Mouse (Mus musculus) gastrocnemius, postnatal 36 days (tissue): ENCODE data around the gene Shisa4. TPM values are rescaled to one million over a fixed set of nuclear protein-coding genes. Genes with fewer than 3 reads are reported as not detected.
A peak's percentile ranks its signal among the peaks of the same experiment; 100 is the strongest.

Source experiments
- DNase-seq, 2 experiments: peaks; one replicate each; pipeline ENCODE4 v3.0.0; 2022
- intact Hi-C: fragments of 180-260 bp; cut with DNase I; formaldehyde crosslinking; loops from one replicate; pipeline ENCODE4 v1.15.1; 2025
- total RNA-seq, 2 experiments: library from RNA; stranded (reverse); gene quantifications; 2 replicates each; pipeline ENCODE4 v1.2.3; 2021

The Shisa4 gene
- total RNA-seq, 2 experiments from 2014 or later, result 198 to 200 TPM

DNA sequence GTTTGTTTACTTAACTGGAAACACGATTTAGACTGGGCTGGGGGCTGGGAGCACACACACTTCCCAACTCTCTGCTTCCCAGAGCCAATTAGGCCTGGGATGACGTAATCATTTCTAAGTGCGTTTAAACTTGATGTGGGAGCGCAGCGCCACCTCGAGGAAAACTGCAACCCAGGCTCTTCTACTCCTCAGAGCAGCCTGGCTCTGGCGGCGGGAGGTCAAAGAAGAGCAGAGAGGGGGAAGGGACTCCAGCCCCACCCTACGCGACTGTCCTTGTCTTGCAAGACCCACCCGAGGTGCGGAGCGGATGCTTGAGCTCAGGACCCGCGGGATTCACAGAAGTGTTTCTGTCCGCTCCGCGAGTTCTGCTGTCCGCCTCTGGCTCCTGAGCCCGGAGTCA is 6.8 kb downstream of the Shisa4 start:
- peak; percentile 77 to 81 for DNase-seq
- intact Hi-C loops, result loop anchor here (2.0 to 5.0 kb wide), 2 partner anchors 46 to 109 kb away; partner anchors contain the start of genes Elf3 and Lmod1

GRCm38 (mm10) chr1:135367595-135367994 is 7.4 kb downstream of the Shisa4 start:
- intact Hi-C loops, result loop anchor here (5.0 kb wide), 1 partner anchor 45 kb away; the partner anchor contains the start of gene Lmod1
- no peak for DNase-seq

DNA sequence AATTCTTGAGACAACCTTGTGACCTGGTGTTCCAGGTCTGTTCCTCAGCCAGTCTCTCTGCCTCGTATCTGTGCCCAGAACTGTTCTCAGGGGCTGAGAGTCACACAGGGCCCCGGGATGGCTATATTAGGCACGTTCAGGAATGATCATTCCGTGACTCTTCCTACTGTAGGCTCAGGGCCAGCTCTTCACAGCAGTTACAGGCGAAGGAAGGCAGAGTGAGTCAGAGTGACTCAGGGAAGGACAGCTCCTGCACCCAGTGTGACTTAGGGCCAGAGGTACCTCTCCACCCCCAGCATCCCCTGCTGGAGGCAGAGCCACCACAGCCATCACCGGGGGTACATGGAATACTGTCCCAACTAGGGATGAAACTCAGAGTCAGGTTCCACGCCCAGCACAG is 8.0 kb downstream of the Shisa4 start:
- intact Hi-C loops, result loop anchor here (5.0 kb wide), 1 partner anchor 45 kb away; the partner anchor contains the start of gene Lmod1
- no peak for DNase-seq

GRCm38 (mm10) chr1:135366380-135366779 is 8.7 kb downstream of the Shisa4 start:
- intact Hi-C loops, result loop anchor here (1.0 to 5.0 kb wide), 2 partner anchors 44 to 194 kb away; partner anchors contain the start of gene Lmod1

DNA sequence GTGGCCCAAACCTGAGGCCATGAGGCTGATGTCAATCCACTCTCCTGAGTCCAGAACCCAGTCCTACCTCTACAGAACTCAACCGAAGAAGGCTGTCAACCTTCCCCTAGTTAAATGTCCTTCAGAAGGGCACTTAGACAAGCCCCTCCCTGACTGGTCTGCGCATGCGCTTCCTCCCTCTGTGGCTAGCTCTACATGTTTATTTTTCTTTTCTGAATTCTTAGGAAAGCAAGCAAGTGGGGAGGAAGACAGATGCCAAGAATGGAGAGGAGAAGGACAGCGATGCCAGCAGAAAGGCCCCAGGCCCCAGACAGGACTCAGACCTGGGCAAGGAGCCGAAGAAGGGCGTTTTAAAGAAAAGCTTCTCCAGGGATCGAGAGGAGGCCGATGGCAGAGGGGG is 11.6 kb downstream of the Shisa4 start:
- intact Hi-C loops, result no loop called here

More at GRCm38 (mm10) chr1:135366380-135366779, 8.7 kb downstream of the Shisa4 start:
- no peak for DNase-seq

GRCm38 (mm10) chr1:135362115-135362514 is 12.9 kb downstream of the Shisa4 start:
- DNase-seq, result no peak
- intact Hi-C loops, result no loop called here

More for the DNA sequence above, 11.6 kb downstream of the Shisa4 start:
- DNase-seq, result no peak

DNA sequence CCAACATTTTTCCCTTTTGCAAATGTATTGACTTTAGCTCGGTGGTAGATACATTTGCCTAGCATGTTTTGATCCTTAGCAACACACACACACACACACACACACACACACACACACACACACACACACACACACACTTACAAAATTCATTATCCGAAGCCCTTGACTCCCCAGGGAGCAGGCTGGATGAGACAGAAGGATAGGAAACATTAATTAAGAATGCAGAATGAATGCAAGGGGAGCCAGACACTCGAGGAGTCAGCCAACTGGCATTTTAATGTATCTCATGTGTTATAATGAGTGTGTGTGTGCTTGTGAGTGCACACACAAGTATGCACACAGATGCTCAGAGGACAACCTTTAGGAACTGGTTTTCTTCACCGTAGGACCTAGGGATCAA is 13.5 kb downstream of the Shisa4 start:
- DNase-seq, result no peak
- intact Hi-C loops, result no loop called here

GRCm38 (mm10) chr1:135359071-135359470 is 16.0 kb downstream of the Shisa4 start:
- DNase-seq, result no peak
- intact Hi-C loops, result no loop called here

DNA sequence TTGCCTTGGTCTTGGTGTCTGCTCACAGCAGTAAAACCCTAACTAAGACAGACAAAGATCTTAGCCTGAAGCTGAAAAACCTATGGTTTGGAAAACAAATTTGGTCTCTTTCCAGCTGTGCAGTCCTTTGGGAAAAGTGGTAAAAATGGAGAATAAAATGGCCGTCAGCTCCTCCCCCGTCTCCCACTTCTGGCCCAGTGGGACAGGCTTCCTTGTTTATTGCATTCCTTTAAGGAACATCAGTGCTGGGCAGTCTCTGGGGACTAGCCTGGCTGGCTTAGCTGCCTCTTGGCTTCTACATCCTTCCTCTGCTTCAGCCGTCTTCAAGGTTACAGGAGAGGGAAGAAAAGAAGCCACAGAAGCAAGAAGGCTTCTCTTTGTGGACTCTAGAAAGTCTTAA is 23.1 kb downstream of the Shisa4 start:
- DNase-seq, result peak in 1 of 2 experiments; percentile 42
- intact Hi-C loops, result no loop called here

DNA sequence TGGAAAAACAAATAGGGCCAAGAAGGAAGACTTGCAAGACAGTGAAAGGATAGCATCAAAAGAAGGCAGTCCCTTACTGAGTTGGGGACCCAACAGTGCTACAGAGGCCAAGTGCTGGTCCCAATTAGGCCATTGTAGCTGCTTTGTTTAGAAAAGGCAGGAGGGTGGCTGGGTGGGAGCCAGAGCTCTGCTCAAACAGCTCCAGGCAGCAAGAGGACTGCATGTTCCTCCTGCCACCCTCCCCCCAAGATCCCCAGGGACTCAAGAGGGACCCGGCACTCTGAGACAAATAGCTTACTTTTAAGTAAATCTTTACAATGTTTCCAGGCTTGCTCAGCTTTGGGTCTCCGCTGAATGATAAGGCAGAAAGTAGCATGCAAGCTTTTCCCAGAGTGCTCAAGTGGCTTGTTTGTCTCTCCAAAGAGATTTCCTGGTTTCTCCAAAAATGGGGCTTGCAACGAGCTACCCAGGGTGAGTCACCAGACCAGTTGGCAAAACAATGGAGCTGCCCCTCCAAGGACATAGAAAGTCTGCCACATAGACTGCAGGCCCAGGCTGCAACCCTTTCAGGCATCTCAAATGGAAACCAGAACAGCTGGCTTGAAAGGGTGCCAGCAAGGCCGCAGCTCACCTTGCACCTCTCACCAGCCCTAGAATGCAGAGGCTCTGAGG is 27.4 kb downstream of the Shisa4 start:
- intact Hi-C loops, result no loop called here
- DNase-seq, result peak in 1 of 2 experiments; percentile 47

- intact Hi-C loops, result no loop called here
- DNase-seq, result no peak
Measured at GRCm38 (mm10) chr1:135346891-135347290, 28.1 kb downstream of the Shisa4 start.

- no peak for DNase-seq
- intact Hi-C loops, result no loop called here
Measured at GRCm38 (mm10) chr1:135344026-135344425, 31.0 kb downstream of the Shisa4 start.

- no peak for DNase-seq
- intact Hi-C loops, result no loop called here
Measured at GRCm38 (mm10) chr1:135341947-135342346, 33.1 kb downstream of the Shisa4 start.

DNA sequence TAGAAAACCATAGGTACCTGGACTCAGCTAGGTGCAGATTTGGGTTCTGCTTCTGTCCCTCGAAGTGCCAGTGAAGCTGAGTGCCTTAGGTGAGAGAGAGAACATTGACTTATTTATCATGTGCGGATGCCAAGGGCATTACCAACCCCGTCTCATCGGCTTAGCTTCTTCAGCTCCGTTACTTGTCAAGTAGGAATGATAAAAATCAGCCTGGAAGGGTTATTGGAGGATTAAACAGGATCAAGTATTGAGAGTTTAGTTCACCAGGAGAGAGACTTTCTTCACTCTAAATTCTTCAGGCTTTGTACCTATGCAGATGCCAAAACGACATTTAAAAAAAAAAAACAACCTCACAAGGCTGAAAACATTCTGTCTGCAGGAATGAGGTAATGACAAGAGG is 44.5 kb downstream of the Shisa4 start:
- DNase-seq, result no peak
- intact Hi-C loops, result no loop called here

DNA sequence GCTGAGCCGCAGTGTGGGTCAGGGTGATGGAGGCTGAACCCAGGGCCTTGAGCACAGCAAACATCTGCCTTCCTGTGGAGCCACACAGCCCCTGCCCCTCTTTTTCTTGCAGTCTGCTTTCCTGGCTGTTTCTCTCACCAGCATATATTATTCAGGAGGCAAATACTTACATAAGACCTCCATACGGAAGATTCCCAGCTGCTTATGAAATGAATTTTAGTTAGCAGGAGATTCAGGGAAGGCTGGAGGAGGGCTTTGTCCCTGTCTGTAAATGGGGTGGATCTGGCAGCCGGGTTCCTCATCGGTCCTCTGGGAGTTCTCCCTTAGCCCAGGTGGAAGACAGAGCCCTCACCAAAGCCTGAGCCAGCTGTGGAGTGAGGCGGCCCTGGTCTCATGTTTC is 46.7 kb downstream of the Shisa4 start:
- intact Hi-C loops, result no loop called here
- no peak for DNase-seq

- DNase-seq, result no peak
- intact Hi-C loops, result no loop called here
Measured at GRCm38 (mm10) chr1:135325934-135326333, 49.1 kb downstream of the Shisa4 start.

GRCm38 (mm10) chr1:135324571-135324970 is 50.5 kb downstream of the Shisa4 start, which contains the start of gene Lmod1:
TSS of gene Lmod1 (plus strand) at chr1:135324807.
- peak in 1 of 2 experiments; percentile 42 for DNase-seq
- intact Hi-C loops, result loop anchor here (5.0 kb wide), 1 partner anchor 43 kb away; no protein-coding TSS in a partner anchor

GRCm38 (mm10) chr1:135323367-135323901 is 51.6 kb downstream of the Shisa4 start:
- no peak for DNase-seq
- intact Hi-C loops, result loop anchor here (5.0 kb wide), 1 partner anchor 44 kb away; no protein-coding TSS in a partner anchor
